Comparison of ENCODE assay signal across 26 mouse cellular contexts in genomic region chr13:117880471-117881225, GRCm38 (mm10).
A peak's percentile ranks its signal among the peaks of the same experiment; 100 is the strongest.
DNase-seq lines count a peak whose midpoint lies in the region; ATAC-seq lines count a peak whose summit lies in the region.
"Had no signal": no experiment of that assay in that cellular context is flagged by ENCODE, and none has a peak within 500 bp of the region (broad histone marks: within the 10 kb centered on the region; RNA-seq: fewer than 3 reads in every experiment).

No protein-coding gene starts in this region.

- H3K4me2 ChIP-seq in forebrain, embryonic 13.5 days = no peak overlapping the region
- H3K4me2 ChIP-seq in forebrain, embryonic 12.5 days = no peak overlapping the region
- H3K4me2 ChIP-seq: heart, embryonic 12.5 days; hindbrain, embryonic 14.5 days; liver, embryonic 13.5 days had no signal

- peak; percentile 28 for DNase-seq in brain, adult 2 months (ENCODE audit: low read depth, low spot score)
- no peak for DNase-seq in T-cell, adult 2 months (ENCODE audit: low spot score)
- DNase-seq in adrenal gland, adult 18-20 months (ENCODE audit: low spot score in 2 of 2) = no peak
- DNase-seq: adrenal gland, adult 2 months; adrenal gland, postnatal 36 days; cerebellum, adult 11 months; cerebellum, adult 9-11 months; gastrocnemius, postnatal 36 days; heart, adult 2 months; heart, postnatal 4 days; kidney, postnatal 14 days; left cerebral cortex, postnatal 4 days; liver, embryonic 13.5 days; lung, adult 18-20 months; midbrain, embryonic 14.5 days; thymus, postnatal 4 days had no signal

- WGBS in forebrain, embryonic 13.5 days = 82% methylated on average over 4 of the region's 4 CpGs
- WGBS in forebrain, embryonic 12.5 days = 82% methylated on average over 4 of the region's 4 CpGs

- H3K9me3 ChIP-seq in forebrain, embryonic 13.5 days (replicated peaks) = no peaks in the 10 kb centered on the region
- H3K9me3 ChIP-seq in forebrain, embryonic 12.5 days = no peaks in the 10 kb centered on the region
- H3K9me3 ChIP-seq: heart, embryonic 12.5 days; liver, embryonic 13.5 days had no signal

- H3K36me3 ChIP-seq in forebrain, embryonic 13.5 days (ENCODE audit: poor library complexity, severe bottlenecking) = no peaks in the 10 kb centered on the region
- no peaks in the 10 kb centered on the region for H3K36me3 ChIP-seq in forebrain, embryonic 12.5 days (replicated peaks)
- H3K36me3 ChIP-seq: heart, embryonic 12.5 days; liver, embryonic 13.5 days had no signal

- no peaks in the 10 kb centered on the region for H3K4me1 ChIP-seq in forebrain, embryonic 13.5 days
- no peaks in the 10 kb centered on the region for H3K4me1 ChIP-seq in forebrain, embryonic 12.5 days
- H3K4me1 ChIP-seq: heart, embryonic 12.5 days; liver, embryonic 13.5 days had no signal

- H3K9ac ChIP-seq in forebrain, embryonic 13.5 days = no peak overlapping the region
- H3K9ac ChIP-seq in forebrain, embryonic 12.5 days = no peak overlapping the region
- H3K9ac ChIP-seq: heart, embryonic 12.5 days; hindbrain, embryonic 14.5 days; liver, embryonic 13.5 days had no signal

- ATAC-seq in forebrain, embryonic 13.5 days = peak; percentile 59; the same call in 1 of the 2 replicates
- no peak for ATAC-seq in forebrain, embryonic 12.5 days (ENCODE audit: low FRiP score)
- ATAC-seq in common myeloid progenitor, adult 5-6 weeks (replicated peaks; ENCODE audit: low read depth, poor library complexity, severe bottlenecking) = 0 out of 2 replicates have a peak, but pooled peaks have one; percentile 39
- 0 out of 4 replicates have a peak, but pooled peaks have one; percentile 17 to 29 for ATAC-seq in hematopoietic stem cell, adult 5-6 weeks (replicated peaks in 1 of 2; ENCODE audit: insufficient read depth in 1 of 2, low FRiP score in 2 of 2, low TSS enrichment in 1 of 2, low read depth in 1 of 2, poor library complexity in 2 of 2, severe bottlenecking in 2 of 2)
- ATAC-seq: CD4-positive, CD25-positive, alpha-beta regulatory T cell, adult 4 months; intestine, postnatal 0 days; lung, postnatal 0 days had no signal

- H3K4me3 ChIP-seq in forebrain, embryonic 13.5 days = no peak overlapping the region
- H3K4me3 ChIP-seq in forebrain, embryonic 12.5 days (replicated peaks) = no peak overlapping the region
- H3K4me3 ChIP-seq: heart, adult 2 months; heart, embryonic 12.5 days; liver, embryonic 13.5 days had no signal

- no peaks in the 10 kb centered on the region for H3K27me3 ChIP-seq in forebrain, embryonic 13.5 days
- no peaks in the 10 kb centered on the region for H3K27me3 ChIP-seq in forebrain, embryonic 12.5 days
- H3K27me3 ChIP-seq: heart, embryonic 12.5 days; liver, embryonic 13.5 days had no signal

- H3K27ac ChIP-seq in forebrain, embryonic 13.5 days = no peak overlapping the region
- H3K27ac ChIP-seq in forebrain, embryonic 12.5 days = no peak overlapping the region
- H3K27ac ChIP-seq: heart, adult 2 months; hindbrain, embryonic 14.5 days; liver, embryonic 13.5 days; macrophage had no signal
